Mouse (Mus musculus) neutrophil, adult 83 days (primary cell): ENCODE results near the gene Csrp3. TPM values are rescaled to one million over a fixed set of nuclear protein-coding genes. Genes with fewer than 3 reads are reported as not detected.

Experiments
- total RNA-seq, 2 experiments: library from RNA; stranded (reverse); gene quantifications; one replicate each; pipeline ENCODE4 v1.2.4; 2023

The Csrp3 gene
- total RNA-seq, result under 1 TPM; 0.79 to 0.97 TPM

DNA sequence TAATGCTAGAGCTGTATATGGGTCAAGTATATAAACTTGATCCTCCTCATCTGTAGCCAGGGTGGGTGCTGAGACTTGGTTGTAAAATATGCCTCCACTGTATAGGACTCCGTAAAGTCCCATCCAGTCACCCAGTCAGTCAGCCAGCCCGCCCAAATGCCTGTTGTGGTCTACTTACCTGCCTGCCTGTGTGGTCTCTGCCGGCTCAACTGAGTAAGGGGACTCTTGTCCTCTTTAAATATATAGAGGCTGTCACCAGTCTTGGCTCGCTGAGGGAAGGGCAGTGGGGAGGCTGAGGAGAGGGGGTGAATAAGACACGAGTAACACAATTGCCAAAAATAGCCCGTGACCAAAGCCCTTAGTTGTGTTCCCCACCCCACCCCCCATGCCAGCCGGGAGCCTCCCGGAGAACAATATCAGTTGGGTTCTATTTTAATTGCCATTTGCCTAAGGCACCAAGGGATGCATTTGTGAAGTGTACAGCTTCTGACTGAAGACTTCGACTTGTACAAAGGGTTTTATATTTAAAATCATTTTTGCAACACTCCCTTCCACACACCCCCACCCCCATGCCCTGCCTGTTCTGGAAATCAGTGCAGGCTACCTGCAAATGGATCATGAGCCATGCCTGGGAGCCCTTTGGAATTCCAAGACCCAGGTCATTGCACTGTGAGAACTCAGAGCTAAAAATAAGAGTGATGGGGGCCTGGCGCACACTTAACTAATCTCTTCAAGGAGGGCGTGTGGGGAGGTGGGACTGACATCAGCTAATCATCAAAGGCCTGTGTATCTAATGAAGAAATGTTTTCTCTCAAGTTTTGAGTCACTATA, at the start of gene Csrp3:
Gene Csrp3, minus strand, starts transcription at position 214 of the 831 bp plus-strand sequence.

DNA sequence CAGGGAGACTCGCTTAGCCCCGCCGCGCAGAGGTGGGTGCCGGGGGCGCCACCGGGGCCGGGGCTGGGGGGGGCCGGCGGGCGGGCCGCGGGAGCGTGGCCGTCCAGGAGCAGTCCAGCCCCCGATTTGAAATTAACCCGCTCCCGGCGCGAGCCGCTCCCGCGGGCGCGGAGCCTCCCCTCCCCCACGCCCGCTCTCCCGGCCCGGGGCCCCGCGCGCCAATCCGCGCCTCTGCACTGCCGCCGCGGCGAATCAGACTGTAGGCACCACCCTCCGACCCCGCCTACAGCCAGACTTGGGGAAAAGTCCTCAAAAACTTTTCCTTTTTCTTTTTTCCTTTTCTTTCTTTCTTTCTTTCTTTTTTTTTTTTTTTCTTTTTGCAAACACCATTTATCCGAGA, 33.7 kb upstream of the Csrp3 start, which contains the start of gene E2f8:
Gene E2f8, minus strand, starts transcription at position 111 of the 400 bp plus-strand sequence.

DNA sequence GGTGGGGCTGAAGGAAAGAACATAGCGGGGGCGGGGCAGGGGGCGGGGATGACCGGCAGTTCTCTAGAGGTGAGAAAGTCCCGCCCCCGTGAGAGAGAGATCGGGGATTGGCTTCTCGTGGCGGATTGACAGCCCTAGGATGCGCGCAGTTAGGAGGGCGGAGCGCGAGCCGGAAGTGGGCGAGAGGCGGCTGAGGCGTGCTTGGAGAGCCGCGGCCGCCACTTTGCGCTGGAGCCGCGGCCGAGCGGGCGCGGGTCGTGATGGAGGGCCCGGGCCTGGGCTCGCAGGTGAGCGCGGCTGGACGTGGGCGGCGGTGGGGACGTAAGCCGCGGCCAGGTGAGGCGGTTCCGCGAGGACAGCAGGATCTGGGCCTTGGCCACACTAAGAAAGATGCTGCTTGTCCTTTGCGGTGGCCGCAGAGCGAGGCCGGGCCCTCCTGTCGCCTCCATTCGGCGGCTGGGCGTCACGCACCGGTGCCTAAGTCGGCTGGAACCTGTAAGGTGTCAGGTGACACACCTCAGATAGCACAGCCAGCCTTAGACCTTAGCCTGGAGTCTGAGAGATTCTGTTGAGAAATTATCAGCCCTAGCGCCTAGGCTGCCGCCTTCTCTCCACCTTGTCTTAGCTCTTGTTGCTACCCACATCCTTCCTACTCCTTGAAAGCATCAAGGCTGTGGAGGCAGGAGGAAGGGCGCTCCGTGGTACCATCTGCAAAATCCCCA, 58.8 kb downstream of the Csrp3 start, which contains the start of gene Zdhhc13:
Gene Zdhhc13, plus strand, starts transcription at position 153 of the 722 bp plus-strand sequence.

Other genes starting within 250 kb of the Csrp3 start
- gene Mrgprb3, start 204.2 kb downstream of the Csrp3 start, total RNA-seq, result not detected
- 10 to 100 TPM; 18.0 to 18.1 TPM for gene Zdhhc13, start 59.0 kb downstream of the Csrp3 start, total RNA-seq
- 10 to 100 TPM; 69.6 to 78.3 TPM for gene E2f8, start 33.6 kb upstream of the Csrp3 start, total RNA-seq
- 10 to 100 TPM; 12.3 to 12.8 TPM for gene Nav2, start 60.7 kb upstream of the Csrp3 start, total RNA-seq